Mouse (Mus musculus) neural tube, embryonic 13.5 days (tissue): Measurements from ENCODE around the gene Tedc1. TPM values are rescaled to one million over a fixed set of nuclear protein-coding genes. Genes with fewer than 3 reads are reported as not detected.
A peak's percentile ranks its signal among the peaks of the same experiment; 100 is the strongest.

Experiments used
- ATAC-seq: fragments of 200-750 bp; cut with Nextera tagmentation; 2 replicates; pipeline ENCODE4 v1.8.0; 2017; ENCODE audit warnings: low read depth, mild to moderate bottlenecking, moderate TSS enrichment, moderate library complexity
- H3K27ac ChIP-seq: fragments of 300-500 bp; sonication (generic); replicated peaks from 2 replicates; pipeline ENCODE4 v1.5.1; 2015; ENCODE audit warnings: moderate library complexity, mild to moderate bottlenecking, inconsistent platforms
- H3K27me3 ChIP-seq: fragments of 300-500 bp; sonication (generic); 2 replicates; pipeline ENCODE4 v1.6.1; 2015; ENCODE audit warnings: mild to moderate bottlenecking, inconsistent platforms
- H3K36me3 ChIP-seq: fragments of 300-500 bp; sonication (generic); 2 replicates; pipeline ENCODE4 v1.6.1; 2015; ENCODE audit warnings: mild to moderate bottlenecking, inconsistent platforms
- H3K4me1 ChIP-seq: fragments of 300-500 bp; sonication (generic); replicated peaks from 2 replicates; pipeline ENCODE4 v1.6.1; 2015; ENCODE audit warnings: inconsistent platforms
- H3K4me2 ChIP-seq: fragments of 300-500 bp; sonication (generic); 2 replicates; pipeline ENCODE4 v1.6.1; 2015; ENCODE audit warnings: inconsistent platforms, mild to moderate bottlenecking, moderate library complexity
- H3K4me3 ChIP-seq: fragments of 300-500 bp; sonication (generic); 2 replicates; pipeline ENCODE4 v1.5.1; 2015; ENCODE audit warnings: mild to moderate bottlenecking, inconsistent platforms
- H3K9ac ChIP-seq: fragments of 300-500 bp; sonication (generic); 2 replicates; pipeline ENCODE4 v1.6.1; 2015; ENCODE audit warnings: moderate library complexity, mild to moderate bottlenecking, inconsistent platforms
- H3K9me3 ChIP-seq: fragments of 300-500 bp; sonication (generic); 2 replicates; pipeline ENCODE4 v1.6.1; 2016; ENCODE audit warnings: inconsistent platforms
- WGBS: fragments of 180-500 bp; shearing (Covaris S2); methylation state at CpG from one replicate; pipeline ENCODE4 v1.1.7; 2015; 5-methylcytosine and 5-hydroxymethylcytosine counted together
- polyA plus RNA-seq: library from polyadenylated mRNA; unstranded; fragments of >200 nt; fragmentation: Nextera tagmentation; extraction: Ambion mirVana; gene quantifications from 2 replicates; pipeline ENCODE4 v1.2.1, GENCODE M21; 2015

The Tedc1 gene
- polyA plus RNA-seq, 1 experiment from 2014 or later: 18.7 TPM

DNA sequence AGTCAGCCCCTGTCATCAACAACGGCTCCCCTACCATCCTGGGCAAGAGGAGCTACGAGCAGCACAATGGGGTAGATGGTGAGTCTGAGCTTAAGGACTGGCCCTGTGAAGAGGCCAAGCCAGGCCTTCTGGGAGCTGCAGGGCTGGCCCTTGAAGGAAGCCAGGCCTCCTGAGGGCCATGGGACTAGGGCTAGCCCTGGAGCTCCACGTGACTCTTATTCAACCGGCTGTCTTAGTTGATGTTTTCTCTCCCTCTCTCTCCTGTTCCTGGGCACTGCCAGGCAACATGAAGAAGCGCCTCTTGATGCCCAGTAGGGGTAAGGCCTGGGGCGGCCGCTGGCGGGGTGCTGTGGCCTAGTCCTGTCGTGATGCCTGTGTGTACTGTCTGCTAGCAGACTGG is 23.0 kb upstream of the Tedc1 start:
- no peak overlapping the region for H3K4me3 ChIP-seq

GRCm38 (mm10) chr12:113133861-113134403 is 22.3 kb upstream of the Tedc1 start:
- Histone ChIP-seq H3K9me3 (no peaks in the 10 kb centered on the region), H3K27me3 (no peaks in the 10 kb centered on the region), H3K36me3 (peaks cover 98% of the 10 kb centered on the region), H3K27ac (no peak overlapping the region), H3K4me2 (no peak overlapping the region), H3K4me3 (no peak overlapping the region), H3K9ac (no peak overlapping the region), H3K4me1 (peaks cover 8% of the 10 kb centered on the region)
- WGBS: 81% methylated on average over 5 of the region's 5 CpGs
- no peak for ATAC-seq

More for the DNA sequence above, 23.0 kb upstream of the Tedc1 start:
- WGBS: 93% methylated on average over 9 of the region's 9 CpGs
- H3K4me2 ChIP-seq: no peak overlapping the region
- no peak overlapping the region for H3K27ac ChIP-seq
- H3K9ac ChIP-seq: no peak overlapping the region
- no peak for ATAC-seq
- no peaks in the 10 kb centered on the region for H3K9me3 ChIP-seq
- H3K36me3 ChIP-seq: peaks cover 99% of the 10 kb centered on the region
- no peaks in the 10 kb centered on the region for H3K27me3 ChIP-seq
- peaks cover 1% of the 10 kb centered on the region for H3K4me1 ChIP-seq

DNA sequence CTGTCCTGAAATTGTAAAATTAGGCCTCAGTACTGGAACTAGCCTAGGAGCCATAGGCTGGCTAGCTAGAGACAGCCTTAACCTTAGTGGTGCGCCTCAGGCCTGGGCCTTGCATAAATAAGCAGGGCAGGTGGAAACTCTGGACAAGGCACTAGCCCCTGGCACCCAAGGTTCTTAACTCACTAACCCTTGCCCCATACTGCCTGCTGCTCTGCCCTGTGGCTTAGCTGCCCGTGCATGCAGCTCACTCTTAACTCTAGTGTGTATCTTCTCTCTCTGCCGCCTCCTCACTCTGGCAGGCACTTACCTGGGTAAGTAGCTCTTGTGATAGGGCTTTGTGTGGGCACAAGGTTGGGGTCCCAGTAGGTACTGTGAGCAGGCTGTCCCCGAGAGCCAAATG is 21.7 kb upstream of the Tedc1 start:
- Histone ChIP-seq H3K4me2 (no peak overlapping the region), H3K27ac (no peak overlapping the region), H3K27me3 (no peaks in the 10 kb centered on the region), H3K4me1 (peaks cover 14% of the 10 kb centered on the region), H3K36me3 (peaks cover 92% of the 10 kb centered on the region), H3K9me3 (no peaks in the 10 kb centered on the region), H3K4me3 (no peak overlapping the region), H3K9ac (no peak overlapping the region)
- 92% methylated on average over 4 of the region's 4 CpGs for WGBS
- no peak for ATAC-seq

DNA sequence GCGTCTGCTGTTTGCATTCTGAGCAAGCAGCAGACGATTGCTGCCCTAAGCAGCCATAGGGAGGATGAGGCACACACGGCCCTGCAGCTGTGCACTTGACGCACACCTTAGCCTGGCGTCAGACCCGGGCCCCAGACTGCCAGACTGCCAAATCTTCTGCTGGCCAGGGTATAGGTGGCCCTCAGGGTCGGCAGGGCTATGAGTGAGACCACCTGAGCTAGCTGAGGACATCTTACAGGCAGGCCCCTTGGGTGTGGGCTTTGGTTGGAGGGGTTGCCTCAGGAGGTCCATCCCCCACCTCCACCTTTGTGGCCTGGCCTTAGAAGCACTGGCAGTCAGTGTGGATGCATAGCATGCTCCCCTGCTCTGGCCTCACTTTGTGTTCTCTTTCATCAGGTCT is 20.8 kb upstream of the Tedc1 start:
- 92% methylated on average over 7 of the region's 7 CpGs for WGBS
- H3K9me3 ChIP-seq: no peaks in the 10 kb centered on the region
- H3K27me3 ChIP-seq: no peaks in the 10 kb centered on the region
- ATAC-seq: no peak
- peaks cover 83% of the 10 kb centered on the region for H3K36me3 ChIP-seq
- H3K4me3 ChIP-seq: no peak overlapping the region
- peaks cover 18% of the 10 kb centered on the region for H3K4me1 ChIP-seq
- no peak overlapping the region for H3K4me2 ChIP-seq
- no peak overlapping the region for H3K9ac ChIP-seq
- H3K27ac ChIP-seq: no peak overlapping the region

GRCm38 (mm10) chr12:113136492-113137020 is 19.7 kb upstream of the Tedc1 start:
- no peak overlapping the region for H3K4me3 ChIP-seq
- no peak overlapping the region for H3K27ac ChIP-seq
- WGBS: 80% methylated on average over 17 of the region's 17 CpGs
- no peak overlapping the region for H3K9ac ChIP-seq
- H3K9me3 ChIP-seq: no peaks in the 10 kb centered on the region
- H3K27me3 ChIP-seq: no peaks in the 10 kb centered on the region
- no peak for ATAC-seq
- peaks cover 72% of the 10 kb centered on the region for H3K36me3 ChIP-seq
- peaks cover 28% of the 10 kb centered on the region for H3K4me1 ChIP-seq
- H3K4me2 ChIP-seq: no peak overlapping the region

GRCm38 (mm10) chr12:113137260-113138213 is 18.7 kb upstream of the Tedc1 start:
- Histone ChIP-seq H3K9ac (no peak overlapping the region), H3K27ac (no peak overlapping the region), H3K36me3 (peaks cover 62% of the 10 kb centered on the region), H3K9me3 (no peaks in the 10 kb centered on the region), H3K27me3 (no peaks in the 10 kb centered on the region), H3K4me2 (no peak overlapping the region), H3K4me3 (no peak overlapping the region), H3K4me1 (peaks cover 38% of the 10 kb centered on the region)
- ATAC-seq: no peak
- WGBS: 90% methylated on average over 18 of the region's 18 CpGs

GRCm38 (mm10) chr12:113138291-113138690 is 17.9 kb upstream of the Tedc1 start:
- H3K4me1 ChIP-seq: peaks cover 46% of the 10 kb centered on the region
- ATAC-seq: no peak
- H3K27me3 ChIP-seq: no peaks in the 10 kb centered on the region
- H3K27ac ChIP-seq: peak overlapping the region; percentile 87
- 79% methylated on average over 6 of the region's 6 CpGs for WGBS
- no peak overlapping the region for H3K9ac ChIP-seq
- H3K36me3 ChIP-seq: peaks cover 55% of the 10 kb centered on the region
- no peak overlapping the region for H3K4me2 ChIP-seq
- H3K9me3 ChIP-seq: no peaks in the 10 kb centered on the region
- no peak overlapping the region for H3K4me3 ChIP-seq

DNA sequence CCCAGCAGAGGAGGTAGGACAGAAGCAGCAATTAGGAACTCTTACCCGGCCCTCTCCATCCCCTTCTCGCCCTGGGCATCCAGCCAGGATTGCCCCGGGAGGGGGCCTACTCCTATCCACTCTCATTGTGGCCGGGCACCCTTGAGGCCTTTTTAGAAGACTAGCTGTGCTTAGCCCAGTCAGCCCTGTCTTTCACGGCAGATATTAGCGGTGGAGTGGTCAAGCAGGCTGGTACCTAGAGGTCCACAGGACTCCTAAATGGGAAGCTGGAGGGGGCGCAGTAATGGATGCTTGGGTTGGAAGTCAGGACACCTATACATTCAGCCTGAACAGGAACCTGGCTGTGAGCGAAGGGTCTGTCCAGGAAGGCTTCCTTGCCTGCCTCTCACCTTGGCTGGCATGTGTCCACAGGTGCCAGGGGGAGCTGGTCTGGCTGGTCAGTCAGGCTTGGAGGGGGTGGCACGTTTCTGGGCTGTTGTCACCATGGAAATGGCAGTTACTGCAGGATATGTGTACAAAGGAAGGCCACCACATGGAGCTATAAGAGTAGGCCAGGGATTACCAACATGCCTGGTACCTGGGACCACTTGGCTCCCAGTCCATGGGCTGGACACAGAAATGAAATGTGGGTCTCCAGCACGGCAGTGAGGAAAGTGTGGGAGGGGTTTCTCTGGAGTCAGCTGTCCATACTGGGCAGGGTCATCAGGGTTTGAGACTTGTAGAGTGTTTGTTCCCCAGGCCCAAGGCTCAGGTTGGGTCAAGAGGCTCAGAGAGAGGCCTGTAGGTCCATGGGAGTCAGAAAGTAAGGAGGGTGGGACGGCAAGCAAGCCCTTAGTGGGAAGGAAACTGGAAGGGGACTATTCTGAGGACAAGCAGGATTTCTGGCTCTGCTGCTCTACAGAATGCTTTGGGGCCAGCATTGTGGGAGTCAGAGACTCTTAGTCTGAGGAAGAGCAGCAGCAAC is 17.0 kb upstream of the Tedc1 start:
- H3K9me3 ChIP-seq: no peaks in the 10 kb centered on the region
- H3K27ac ChIP-seq: peak overlapping the region; percentile 87
- 33% methylated on average over 11 of the region's 11 CpGs for WGBS
- peaks cover 55% of the 10 kb centered on the region for H3K36me3 ChIP-seq
- peak overlapping the region; percentile 88 for H3K4me2 ChIP-seq
- peaks cover 51% of the 10 kb centered on the region for H3K4me1 ChIP-seq
- H3K27me3 ChIP-seq: no peaks in the 10 kb centered on the region
- ATAC-seq: peak; percentile 6
- H3K9ac ChIP-seq: peak overlapping the region; percentile 79
- H3K4me3 ChIP-seq: peak overlapping the region; percentile 69

DNA sequence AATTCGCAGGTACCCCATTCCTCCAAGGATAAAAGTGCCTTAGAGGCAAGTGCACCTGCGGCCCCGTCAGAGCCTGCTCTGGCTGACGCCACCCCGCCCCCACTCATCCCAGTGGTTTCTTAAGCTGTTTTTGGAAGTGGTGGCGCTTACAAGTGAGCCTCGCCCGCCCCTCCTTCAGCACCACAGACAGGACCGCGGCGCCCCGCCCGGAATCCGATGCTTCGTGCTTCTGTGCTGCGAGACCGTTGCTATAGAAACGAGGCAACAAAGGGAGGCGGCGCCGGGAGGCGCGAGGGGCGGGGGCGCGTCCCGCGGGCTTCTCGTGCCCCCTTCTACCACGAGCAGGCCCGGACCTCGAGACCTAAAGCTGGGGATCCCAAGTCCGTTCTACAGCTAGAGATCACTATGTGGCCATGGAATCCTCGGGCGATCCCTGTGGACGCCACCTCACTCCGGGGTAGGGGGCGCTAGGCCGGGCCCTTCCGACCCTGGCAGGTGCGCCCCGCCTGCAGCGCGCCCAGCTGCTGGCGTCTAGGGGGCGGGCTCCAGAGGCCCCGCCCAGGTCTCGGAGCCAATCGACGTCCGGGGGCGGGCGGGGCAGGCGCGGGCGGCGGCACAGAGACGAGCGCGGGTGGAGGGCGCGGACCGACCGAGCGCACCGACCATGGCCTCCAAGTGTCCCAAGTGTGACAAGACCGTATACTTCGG is 16.2 kb upstream of the Tedc1 start, which contains the start of gene Crip2:
TSS of gene Crip2 (plus strand) at position 329 of the 708 bp plus-strand sequence.
- ATAC-seq: peak; percentile 89
- Histone ChIP-seq H3K4me2 (peak within 1 kb of the TSS; percentile 88), H3K27me3 (no peaks in the 10 kb centered on the region), H3K4me3 (peak within 1 kb of the TSS; percentile 69), H3K9me3 (no peaks in the 10 kb centered on the region), H3K27ac (peak within 1 kb of the TSS; percentile 87), H3K36me3 (peaks cover 55% of the 10 kb centered on the region), H3K9ac (peak within 1 kb of the TSS; percentile 79), H3K4me1 (peaks cover 51% of the 10 kb centered on the region)
- WGBS: under 1% methylated on average over 68 of the region's 68 CpGs

- peak overlapping the region; percentile 87 for H3K27ac ChIP-seq
- H3K27me3 ChIP-seq: no peaks in the 10 kb centered on the region
- ATAC-seq: no peak; the same call in 1 of the 2 replicates
- H3K4me1 ChIP-seq: peaks cover 51% of the 10 kb centered on the region
- WGBS: 2% methylated on average over 47 of the region's 49 CpGs
- H3K4me2 ChIP-seq: peak overlapping the region; percentile 88
- H3K36me3 ChIP-seq: peaks cover 55% of the 10 kb centered on the region
- H3K9me3 ChIP-seq: no peaks in the 10 kb centered on the region
- peak overlapping the region; percentile 69 for H3K4me3 ChIP-seq
- H3K9ac ChIP-seq: peak overlapping the region; percentile 79
Observed at GRCm38 (mm10) chr12:113140616-113141411, 15.4 kb upstream of the Tedc1 start.
